Mouse (Mus musculus) T-helper 1 cell (primary cell): ENCODE data around the gene Usp6nl.

ENCODE experiments used
- in situ Hi-C: fragments of 300-600 bp; cut with MboI, MseI; formaldehyde crosslinking; loops from one replicate; pipeline ENCODE4 v1.15.1; 2025; ENCODE audit warnings: high pct_unique_total_duplicates

The Usp6nl gene

DNA sequence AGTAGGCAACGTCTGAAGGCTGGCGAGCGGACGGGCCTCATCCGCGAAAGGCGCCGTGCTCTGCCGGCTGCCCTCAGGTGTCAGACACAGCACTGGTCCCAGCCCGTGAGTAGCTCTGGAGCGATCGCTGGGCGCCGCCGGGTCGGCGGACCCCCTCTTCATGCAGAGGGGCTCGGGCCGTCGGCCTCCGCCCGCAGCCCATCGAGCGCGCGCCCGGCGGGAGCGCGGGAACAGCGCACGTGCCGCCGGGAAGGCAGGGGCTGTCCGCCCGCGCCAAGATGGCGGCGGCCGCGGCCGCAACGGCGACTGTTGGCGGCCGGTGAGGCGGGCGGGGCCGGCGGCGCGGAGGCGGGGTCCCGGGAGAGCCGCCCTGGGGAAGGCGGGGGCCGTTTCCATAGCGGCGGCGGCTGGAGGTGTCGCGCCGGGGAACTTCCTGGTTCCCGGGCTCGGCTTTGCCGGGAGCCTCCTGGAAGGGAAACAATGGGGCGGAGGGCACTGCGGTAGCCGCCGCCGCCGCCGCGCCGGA, at the start of gene Usp6nl:
TSS of gene Usp6nl (plus strand) at position 292 of the 526 bp plus-strand sequence.
- in situ Hi-C loops: no loop called here

DNA sequence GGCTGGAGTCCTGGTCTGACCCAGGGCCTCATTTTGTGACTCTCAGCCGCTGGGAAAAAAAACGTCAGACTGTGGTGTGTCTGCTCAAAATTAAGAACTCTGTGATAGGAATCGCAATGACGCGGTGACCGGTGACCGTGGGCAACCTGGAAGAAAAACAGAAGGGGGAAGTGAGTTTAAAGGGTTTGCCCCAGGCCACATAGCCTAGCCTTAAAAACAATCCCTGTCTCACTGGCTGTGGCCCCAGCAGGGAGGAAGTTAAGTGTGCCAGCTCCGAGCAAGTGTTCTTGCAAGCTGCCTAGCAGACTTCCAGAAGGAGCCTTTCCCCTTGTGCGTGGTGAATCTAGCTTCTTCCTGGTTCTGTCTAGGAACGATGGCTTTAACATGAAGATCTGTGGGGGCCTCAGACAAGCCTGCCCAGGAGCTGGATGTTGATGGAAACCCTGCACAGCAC, 49.0 kb upstream of the Usp6nl start:
- in situ Hi-C loops: no loop called here

DNA sequence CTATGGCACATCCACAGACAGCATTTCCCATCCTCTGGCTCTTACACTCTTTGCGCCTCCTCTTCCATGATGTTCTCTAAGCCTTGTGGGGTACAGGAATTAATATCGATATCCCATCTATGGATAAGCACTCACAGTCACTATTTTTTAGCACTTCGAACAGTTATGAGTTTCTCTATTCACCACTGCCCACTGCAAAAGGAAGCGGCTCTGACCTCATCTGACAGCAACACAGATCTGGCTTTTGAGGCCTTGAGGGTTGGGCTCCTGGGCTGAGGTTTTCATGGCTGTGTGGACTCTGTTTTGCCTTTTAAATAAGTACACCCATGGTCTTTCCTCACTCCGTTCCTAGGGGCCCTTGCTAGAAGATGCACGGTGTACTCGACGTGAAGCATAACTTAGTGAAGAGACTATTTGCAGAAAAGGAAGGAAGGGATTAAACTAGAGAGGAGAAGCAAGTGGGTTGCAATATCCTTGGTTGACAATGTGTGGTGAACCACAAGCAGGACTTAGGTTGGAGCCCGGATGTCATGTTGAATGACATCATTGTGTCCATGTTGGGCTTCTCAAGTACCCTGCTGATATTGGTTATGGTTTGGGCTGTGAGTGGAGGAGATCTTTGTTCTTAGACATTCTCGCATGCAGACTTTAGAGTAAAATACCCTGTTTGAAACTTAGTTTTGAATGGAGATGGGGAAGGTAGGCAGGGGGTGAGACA, 43.5 kb upstream of the Usp6nl start:
- in situ Hi-C loops: no loop called here

DNA sequence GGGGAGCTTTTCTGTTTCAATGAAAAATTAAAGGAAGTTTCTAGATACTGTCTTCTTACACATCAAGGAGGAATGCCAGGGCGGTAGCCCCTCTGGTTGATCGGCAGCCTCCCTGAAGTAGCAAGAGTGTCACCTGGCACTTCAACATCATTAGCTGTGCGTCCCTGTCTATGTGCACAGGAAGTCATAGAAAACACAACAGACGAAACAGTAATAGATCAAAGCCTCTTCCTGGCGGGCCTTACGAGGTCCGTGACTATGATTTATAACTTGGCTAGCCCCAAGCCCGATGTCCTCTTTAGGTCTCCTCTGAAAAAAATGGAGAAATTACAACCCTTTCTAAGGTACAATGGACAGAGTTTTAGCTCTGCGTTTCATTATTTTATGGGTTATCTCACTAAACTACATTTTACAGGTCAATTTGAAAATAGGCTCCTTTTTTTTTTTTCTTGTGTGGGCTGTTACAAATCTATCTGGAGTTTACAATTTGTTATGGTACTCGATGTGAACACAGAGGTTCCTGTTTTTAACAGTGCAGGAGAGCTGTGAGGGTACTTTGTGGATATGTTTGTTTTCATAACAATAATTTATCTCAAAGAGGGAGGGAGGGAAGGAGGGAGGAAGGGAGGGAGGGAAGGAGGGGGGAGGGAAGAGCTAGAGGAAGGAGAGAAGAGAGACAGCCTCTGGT, 42.7 kb upstream of the Usp6nl start:
- in situ Hi-C loops: no loop called here

DNA sequence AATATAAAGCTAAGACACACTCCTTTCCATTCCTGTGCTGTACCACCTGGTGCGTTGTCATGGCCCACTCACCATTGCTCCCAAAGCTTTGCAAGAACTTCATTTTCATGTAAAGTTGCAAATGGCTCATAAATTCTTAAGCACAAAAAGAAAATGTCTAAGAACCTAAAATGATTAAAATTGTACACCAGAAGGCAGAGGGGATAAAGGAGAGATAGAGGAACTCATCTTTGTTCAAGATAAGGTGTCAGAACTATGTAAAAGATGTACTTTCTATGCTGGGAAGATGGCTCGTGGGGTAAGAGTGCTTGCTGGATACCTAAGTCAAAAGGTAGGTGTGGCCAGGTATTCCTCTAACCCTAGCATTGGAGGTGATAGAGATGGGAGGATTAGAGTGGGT, 38.9 kb upstream of the Usp6nl start:
- in situ Hi-C loops: no loop called here

DNA sequence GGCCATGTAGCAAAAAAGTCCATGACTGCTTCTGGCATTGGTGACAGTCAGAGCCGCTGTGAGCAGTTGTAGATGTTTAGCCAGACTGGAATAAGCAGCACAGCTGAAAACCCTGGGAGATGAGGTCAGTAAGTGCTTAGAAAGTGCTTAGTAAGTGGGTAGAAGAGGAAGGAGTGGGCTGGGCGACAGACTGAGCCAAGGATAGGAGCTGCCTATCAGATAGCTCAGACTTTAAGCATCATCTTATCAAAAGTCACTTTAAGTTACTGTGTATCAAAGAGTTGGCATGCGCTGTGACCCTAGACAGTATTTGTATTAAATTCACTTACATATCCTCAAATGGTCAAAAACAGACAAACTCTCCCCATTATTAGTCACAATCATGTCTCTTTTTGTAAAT, 37.7 kb upstream of the Usp6nl start:
- in situ Hi-C loops: no loop called here

DNA sequence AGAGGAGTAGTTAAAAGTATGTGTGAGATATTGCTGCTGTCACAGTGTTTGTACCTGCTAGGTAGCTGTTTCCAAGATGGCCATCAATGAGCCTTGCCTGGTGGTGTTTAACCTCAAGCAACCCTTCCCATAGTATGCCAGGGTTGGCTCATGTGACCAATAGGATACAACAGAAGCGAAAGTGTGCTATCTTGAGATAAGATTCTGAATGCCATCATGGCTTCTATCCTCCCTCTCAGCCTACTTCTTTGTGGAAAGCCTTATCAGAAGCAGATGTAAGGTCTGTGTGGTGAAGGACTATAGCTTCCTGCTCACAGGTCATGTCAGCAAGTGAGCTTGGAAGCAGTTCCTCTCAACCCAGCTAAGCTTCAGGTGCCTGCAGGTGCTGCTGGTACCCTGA, 36.7 kb upstream of the Usp6nl start:
- in situ Hi-C loops: no loop called here

DNA sequence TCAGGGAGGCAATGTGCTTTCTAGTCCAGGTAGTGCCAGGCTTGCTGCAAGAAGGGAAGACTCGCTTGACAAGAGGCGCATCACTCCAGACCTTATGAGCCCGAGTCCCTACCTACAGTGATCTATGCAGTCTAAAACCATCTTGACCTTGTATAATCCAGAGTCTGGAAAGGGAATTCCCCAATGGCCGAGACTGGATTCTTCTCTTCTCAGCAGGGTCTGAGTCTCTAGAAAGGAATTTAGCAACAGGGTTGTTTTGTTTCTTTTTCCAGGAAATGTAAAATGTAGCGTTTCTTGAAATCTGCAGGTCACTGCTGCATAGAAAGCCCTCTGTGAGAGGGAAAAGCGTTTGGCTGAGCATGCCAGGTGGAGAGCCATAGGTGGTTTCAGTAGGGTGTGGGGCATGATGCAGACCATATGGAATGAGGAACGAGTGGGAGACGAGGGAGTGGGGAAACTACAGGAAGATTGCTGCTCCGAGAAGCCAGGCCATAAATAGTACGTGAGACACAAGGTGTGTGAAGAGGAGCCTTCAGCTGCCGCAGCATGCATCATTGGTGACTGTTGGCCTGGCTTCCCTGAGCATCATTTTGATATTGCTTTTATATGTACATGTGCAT, 28.5 kb upstream of the Usp6nl start:
- in situ Hi-C loops: no loop called here

DNA sequence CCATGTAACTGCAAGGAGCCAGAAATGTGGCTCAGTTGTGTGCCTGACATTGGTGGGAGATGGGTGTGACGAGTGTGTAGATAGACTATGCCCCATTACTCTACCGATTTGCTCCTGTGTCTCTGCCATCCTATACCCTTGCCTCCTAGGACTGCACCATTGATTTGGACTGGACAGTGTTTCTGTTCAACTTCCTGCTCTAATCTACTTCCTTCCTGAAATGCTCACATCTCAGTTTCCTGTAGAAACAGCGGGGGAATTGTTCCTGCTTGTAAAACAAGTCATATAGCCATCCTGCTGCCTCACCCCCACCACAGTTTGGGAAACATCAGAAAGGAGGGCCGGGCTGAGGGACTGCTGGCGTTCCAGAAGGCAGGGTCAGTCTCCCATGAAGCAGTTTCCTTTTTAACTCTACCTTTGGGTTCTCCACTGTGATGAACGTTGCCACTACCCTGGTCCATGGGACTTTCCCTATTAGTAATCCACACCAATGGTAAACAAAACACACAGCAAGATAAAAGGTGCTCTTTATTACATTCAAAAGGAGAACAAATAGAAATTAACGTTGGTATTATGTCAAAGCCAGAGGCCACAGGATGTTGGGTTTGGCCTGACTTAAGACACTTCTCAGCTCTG, 27.4 kb upstream of the Usp6nl start:
- in situ Hi-C loops: no loop called here

DNA sequence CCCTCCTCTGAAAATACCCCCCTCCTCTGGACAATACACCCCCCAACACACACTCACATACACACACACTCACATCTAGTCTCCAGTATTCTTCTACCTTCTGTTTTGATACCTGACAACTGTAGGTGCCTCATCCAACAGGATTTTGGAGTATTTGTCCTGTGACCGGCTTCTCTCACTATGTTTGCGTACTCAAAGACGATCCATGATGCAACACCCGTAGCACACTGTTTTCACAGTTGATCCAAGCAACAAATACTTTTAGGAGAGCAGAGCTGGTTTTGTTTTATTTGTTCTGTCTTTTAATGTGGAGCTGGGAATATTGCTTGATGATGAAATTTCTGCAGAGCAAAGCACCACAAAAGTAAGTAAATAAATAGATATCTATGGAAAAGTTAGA, 17.7 kb upstream of the Usp6nl start:
- in situ Hi-C loops: loop anchor here (5.0 kb wide), 1 partner anchor 77 kb away; no protein-coding TSS in a partner anchor

DNA sequence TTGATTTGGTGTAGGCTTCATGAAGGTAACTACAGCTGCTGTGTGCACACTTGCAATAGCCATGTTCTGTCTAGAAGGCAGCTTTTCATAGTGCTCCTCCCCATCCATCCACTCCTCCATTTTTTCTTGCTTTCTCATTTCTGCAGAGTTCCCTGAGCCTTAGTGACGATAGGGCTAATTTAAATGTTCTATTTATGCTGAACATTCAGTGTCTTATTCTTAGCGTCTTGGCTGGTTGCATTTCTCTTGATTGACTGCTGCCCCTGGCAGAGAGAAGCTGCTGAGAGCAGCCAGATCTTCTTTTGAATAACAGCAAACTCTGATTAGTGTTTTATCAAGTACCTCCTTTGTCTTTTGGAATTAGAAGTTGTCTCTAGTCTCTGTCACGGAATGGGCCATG, 15.6 kb upstream of the Usp6nl start:
- in situ Hi-C loops: no loop called here

DNA sequence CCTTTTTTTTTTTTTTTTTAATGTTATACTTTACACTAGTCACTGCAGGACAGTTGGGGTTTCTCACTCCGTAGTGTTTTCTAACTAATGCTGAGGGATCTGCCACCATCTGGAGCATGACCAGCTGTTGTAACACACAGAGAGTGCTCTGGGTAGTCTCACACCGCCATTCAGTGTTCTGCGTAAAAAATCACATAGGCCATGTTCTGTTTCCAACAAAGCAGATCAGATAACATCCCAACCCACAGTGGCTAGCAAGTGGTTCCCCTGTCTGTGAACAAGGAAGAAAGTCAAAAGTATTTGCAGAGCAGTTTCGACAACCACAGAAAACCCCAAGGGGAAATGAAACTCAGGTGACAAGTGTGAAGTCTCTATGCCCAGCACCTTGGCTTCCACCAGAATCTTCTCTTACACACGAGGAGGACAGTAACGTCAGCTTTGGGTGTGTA, 13.1 kb upstream of the Usp6nl start:
- in situ Hi-C loops: no loop called here

DNA sequence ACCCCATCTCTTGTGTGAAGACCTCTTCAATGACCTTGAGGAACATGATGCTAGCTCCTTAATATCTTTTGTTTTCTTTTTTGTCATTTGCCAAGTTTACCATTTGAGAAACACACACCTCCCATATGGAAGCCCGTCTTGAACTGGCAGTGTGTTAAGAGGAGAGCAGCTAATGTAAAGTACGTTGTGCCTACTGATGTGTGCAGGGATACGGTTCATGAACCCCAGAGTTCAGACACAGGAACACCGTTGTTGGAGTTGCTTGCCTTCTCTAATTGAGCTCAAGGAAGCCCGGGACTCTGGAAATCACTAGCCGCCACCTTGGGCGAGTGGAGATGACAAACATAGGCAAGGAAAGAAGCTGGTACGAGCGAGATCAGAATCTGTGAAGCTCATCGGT, 9.7 kb upstream of the Usp6nl start:
- in situ Hi-C loops: no loop called here

DNA sequence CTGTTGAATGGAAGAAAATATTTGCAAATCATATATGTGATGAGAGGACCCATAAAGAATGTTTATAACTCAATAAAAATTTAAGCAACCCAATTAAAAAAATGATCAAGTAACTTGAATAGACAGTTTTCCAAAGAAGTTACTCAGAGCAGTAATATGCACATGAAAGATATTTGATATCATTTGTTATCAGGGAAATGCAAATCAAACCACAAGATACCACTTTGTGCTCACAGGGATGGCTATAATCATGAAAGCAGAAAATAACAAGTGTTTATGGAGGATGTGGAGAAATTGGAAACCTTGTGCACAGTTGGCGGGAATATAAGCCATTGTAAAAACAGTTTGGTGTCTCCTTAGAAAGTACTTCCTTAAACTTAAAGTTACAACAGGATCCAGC, 8.7 kb upstream of the Usp6nl start:
- in situ Hi-C loops: no loop called here

DNA sequence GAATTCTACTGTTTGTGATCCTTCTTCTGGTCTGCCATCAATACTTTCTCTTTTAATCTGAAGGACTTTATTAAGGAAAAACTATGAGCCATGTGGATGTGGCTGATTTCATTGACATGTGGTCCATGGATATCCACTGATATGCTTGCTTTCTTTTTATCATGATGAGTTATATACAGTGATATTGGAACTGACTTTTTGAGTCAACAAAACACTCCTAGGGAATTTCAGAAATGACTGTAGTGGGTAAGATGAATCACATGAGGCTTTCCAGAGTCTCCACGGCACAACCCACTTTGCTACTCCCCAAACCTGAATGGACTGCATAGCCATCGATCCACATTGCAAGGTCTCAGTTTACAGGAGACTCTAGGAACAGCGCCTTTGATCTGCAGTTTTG, 2.3 kb upstream of the Usp6nl start:
- in situ Hi-C loops: no loop called here

DNA sequence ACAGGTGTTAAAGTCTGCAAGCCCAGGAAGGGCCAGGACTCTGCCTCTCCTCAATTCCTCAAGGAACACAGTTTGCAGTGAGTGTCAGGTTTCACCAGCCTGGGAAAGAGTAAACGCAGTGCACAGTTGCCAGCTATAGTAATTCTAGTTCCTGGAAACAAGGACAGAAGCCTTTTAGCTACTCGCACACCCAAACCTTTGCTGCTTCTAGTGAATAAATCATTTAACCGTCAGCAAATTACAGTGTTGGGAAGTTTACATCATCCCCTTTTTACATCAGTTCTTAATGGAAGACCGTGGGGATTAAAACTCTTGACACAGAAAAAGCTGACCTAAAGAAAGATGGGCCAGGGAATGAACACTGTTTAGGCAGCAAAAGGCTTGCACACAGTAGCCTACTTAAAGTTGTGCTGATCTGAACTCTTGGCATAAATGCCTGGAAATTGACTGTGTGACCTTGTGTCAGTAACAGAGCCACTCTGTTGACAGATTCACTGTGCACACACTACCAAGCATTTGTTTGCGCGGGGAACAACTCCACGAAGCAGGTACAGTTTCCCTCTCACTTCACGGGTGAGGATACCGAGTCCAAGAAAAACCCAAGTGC, 595 bp upstream of the Usp6nl start:
- in situ Hi-C loops: no loop called here

DNA sequence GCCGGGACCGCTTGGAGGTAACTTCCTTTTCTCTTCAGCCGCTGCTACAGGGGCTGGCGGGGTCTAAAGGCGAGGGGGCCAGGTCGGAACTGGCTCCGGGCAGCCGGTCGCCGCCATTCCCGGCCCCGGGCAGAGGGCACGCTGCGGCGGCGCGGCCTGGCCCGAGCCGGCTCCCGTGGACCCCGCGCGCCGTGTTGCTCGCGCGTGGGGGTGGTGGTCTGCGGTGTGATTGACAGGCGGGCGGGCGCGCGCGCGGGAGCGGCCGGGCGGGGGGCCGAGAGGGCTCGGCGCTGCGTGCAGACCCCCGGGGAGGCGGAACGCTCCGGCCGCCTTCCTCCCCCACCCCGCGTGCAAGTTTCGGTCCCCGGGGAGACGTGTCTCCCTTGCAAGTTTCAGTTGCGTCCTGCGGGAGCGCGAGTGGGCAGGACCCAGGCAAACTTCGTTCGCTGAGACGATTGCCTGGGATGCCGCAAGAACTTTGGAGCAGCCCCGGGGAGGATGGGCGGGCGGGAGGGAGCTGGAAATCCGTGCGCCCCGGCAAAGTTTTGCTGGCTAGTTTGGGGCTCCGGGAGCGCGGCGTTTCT, 563 bp downstream of the Usp6nl start:
- in situ Hi-C loops: no loop called here

DNA sequence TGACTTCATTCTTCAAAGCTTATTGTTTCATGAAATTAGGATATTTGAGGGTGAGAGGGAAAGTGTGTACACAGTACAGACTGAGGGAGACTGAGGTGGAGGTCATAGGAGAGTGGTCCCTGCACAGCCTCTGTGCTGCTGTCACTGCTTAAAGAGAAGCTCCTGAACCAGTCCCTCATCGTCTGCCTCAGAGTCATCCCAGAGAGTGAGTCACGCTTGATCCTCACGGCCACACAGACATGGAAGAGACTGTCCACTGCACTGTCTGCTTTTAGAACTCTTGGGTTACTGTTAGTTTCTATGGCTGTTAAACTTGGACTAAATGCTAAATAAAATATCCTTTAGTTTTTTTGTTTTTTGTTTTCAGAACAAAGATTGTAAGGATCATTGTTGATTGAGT, 3.2 kb downstream of the Usp6nl start:
- in situ Hi-C loops: no loop called here

DNA sequence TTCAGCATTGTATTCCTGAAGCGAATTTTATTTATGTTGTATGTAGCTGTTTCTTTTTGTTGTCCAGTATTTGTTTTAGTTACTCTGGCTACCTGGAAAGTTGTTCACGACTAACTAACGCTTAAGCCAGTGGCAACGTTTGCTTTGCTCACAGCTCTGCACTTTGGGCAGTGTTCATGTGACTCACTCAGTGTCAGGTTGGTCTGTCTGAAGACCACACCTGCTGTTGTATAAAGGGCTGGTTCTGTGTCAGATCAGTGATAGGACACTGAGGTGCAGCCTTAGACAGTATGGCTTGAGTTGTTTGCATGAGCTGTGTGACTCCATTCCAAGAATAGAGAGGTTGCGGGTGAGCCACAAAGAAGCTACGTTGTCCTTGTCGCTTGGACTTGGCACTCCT, 6.5 kb downstream of the Usp6nl start:
- in situ Hi-C loops: no loop called here

DNA sequence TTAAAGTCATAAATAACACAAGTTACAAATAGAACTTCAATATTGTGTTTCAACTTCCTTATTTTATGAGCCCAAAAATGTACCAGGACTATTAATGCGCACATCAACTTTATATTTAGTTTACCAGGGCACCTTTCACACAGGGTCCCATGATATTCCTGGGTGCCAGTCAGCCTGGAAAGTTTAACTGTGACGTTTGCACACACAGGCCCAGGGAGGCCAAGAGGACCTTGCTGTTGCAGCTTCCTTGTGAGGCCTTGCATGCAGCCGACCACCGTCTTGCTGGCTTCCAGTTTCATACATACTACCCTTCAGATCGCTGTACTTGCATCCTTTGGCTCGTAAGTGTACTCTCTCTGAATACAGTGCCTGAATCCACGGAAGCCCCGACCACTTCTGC, 8.3 kb downstream of the Usp6nl start:
- in situ Hi-C loops: no loop called here
